ENCODE assay signal across 9 mouse cellular contexts in the genomic region with DNA sequence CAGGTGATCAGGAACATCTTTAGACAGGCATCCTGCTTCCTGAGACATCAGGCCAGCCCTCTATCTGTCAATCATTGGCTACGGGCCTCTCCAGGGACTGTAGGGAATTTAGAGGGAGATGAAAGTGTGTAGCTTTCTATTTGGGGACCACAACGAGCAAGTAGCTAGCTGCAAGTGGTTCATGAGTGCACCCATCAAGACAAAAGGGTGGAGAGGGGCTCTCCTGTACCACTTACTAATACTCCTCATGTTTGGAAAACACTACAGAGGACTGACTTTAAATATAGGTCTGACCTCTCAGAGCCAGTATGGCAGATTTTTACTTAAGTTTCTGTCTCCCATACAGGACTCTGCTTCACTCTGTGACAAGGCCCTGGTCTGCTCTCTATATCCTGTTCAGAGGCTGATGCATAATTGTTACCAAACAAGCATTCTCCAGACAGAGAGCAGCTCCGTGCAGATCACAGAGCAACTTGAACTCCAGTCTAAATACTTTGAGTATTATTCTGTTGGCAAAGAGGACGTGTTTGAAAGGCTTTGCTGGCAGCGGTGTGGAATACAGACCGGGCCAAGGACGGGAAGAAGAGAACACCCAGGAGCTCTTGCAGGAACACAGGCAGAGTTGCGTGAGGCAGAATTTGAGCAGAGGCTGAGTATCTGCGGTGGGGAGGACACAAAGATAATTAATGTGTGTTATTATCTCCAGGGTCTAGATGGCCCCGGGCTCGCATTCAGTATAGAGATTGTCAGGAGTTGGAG. TPM values are rescaled to one million over a fixed set of nuclear protein-coding genes. Genes with fewer than 3 reads are reported as not detected.
A peak's percentile ranks its signal among the peaks of the same experiment; 100 is the strongest.
DNase-seq lines count a peak whose midpoint lies in the region; ATAC-seq and TF ChIP-seq lines count a peak whose summit lies in the region.
"Had no signal": no experiment of that assay in that cellular context is flagged by ENCODE, and none has a peak within 500 bp of the region (broad histone marks: within the 10 kb centered on the region; RNA-seq: fewer than 3 reads in every experiment).

No protein-coding gene starts in this region.

- H3K4me2 ChIP-seq in intestine, embryonic 16.5 days (ENCODE audit: low read depth, low read length) = no peak overlapping the region
- H3K4me2 ChIP-seq in stomach, embryonic 15.5 days = peak overlapping the region; percentile 12; the same call in 1 of the 2 replicates

- peak overlapping the region; percentile 86 for H3K27ac ChIP-seq in intestine, embryonic 16.5 days (ENCODE audit: low read length)
- peak overlapping the region; percentile 88 for H3K27ac ChIP-seq in stomach, embryonic 15.5 days
- H3K27ac ChIP-seq in layer of hippocampus, adult 2 months = no peak overlapping the region
- H3K27ac ChIP-seq in thymus, adult 2 months (ENCODE audit: control insufficient read depth, insufficient read depth, low read length) = no peak overlapping the region

- no peaks in the 10 kb centered on the region for H3K36me3 ChIP-seq in intestine, embryonic 16.5 days (ENCODE audit: control insufficient read depth, insufficient read depth, low read length)
- H3K36me3 ChIP-seq in stomach, embryonic 15.5 days = no peaks in the 10 kb centered on the region
- H3K36me3 ChIP-seq in thymus, adult 2 months (ENCODE audit: control insufficient read depth, insufficient read depth, low read length) = no peaks in the 10 kb centered on the region
- H3K36me3 ChIP-seq: G1E had no signal

- no peaks in the 10 kb centered on the region for H3K9me3 ChIP-seq in intestine, embryonic 16.5 days (ENCODE audit: control insufficient read depth, low read length)
- H3K9me3 ChIP-seq in stomach, embryonic 15.5 days = no peaks in the 10 kb centered on the region
- H3K9me3 ChIP-seq: G1E had no signal

- H3K4me3 ChIP-seq in intestine, embryonic 16.5 days (ENCODE audit: low read length) = no peak overlapping the region
- no peak overlapping the region for H3K4me3 ChIP-seq in stomach, embryonic 15.5 days (replicated peaks)
- no peak overlapping the region for H3K4me3 ChIP-seq in layer of hippocampus, adult 2 months
- no peak overlapping the region for H3K4me3 ChIP-seq in thymus, adult 2 months (ENCODE audit: control insufficient read depth, insufficient read depth, low read length)

- H3K27me3 ChIP-seq in intestine, embryonic 16.5 days (replicated peaks; ENCODE audit: control insufficient read depth, insufficient read depth, low read length) = no peaks in the 10 kb centered on the region
- H3K27me3 ChIP-seq in stomach, embryonic 15.5 days (replicated peaks) = no peaks in the 10 kb centered on the region
- no peaks in the 10 kb centered on the region for H3K27me3 ChIP-seq in thymus, adult 2 months (ENCODE audit: control insufficient read depth, insufficient read depth, low read length)

- peak; percentile 44 for DNase-seq in left cerebral cortex, postnatal 4 days
- no peak for DNase-seq in left cerebral cortex, postnatal 25 days (ENCODE audit: low spot score in 2 of 2)
- DNase-seq in gastrocnemius, postnatal 10 days = peak; percentile 41
- no peak for DNase-seq in layer of hippocampus, adult 2 months (ENCODE audit: low spot score in 2 of 2)
- no peak for DNase-seq in thymus, adult 2 months

- H3K4me1 ChIP-seq in intestine, embryonic 16.5 days (ENCODE audit: control insufficient read depth, insufficient read depth, low read length) = peaks cover 19% of the 10 kb centered on the region
- peaks cover 15% of the 10 kb centered on the region for H3K4me1 ChIP-seq in stomach, embryonic 15.5 days
- no peaks in the 10 kb centered on the region for H3K4me1 ChIP-seq in thymus, adult 2 months (replicated peaks; ENCODE audit: control insufficient read depth, insufficient read depth, low read length)

- H3K9ac ChIP-seq in intestine, embryonic 16.5 days (ENCODE audit: low read depth, low read length) = no peak overlapping the region
- H3K9ac ChIP-seq in stomach, embryonic 15.5 days = no peak overlapping the region

- no peak for TF ChIP-seq POLR2A in thymus, adult 2 months (IDR thresholded peaks at IDR 0.05; ENCODE audit: control insufficient read depth, extremely low read depth, insufficient read depth, low read length, poor library complexity)

- intact Hi-C loops in left cerebral cortex, postnatal 4 days (cut with DNase I) = no loop called here
- intact Hi-C loops in left cerebral cortex, postnatal 25 days (cut with DNase I) = no loop called here

- TF ChIP-seq CTCF in layer of hippocampus, adult 2 months (conservative IDR thresholded peaks at IDR 0.05) = no peak
- no peak for TF ChIP-seq CTCF in thymus, adult 2 months (IDR thresholded peaks at IDR 0.05; ENCODE audit: borderline replicate concordance, control insufficient read depth, extremely low read depth, insufficient read depth, low read length, poor library complexity)

- peak; percentile 63 for ATAC-seq in intestine, embryonic 16.5 days
- peak; percentile 54 for ATAC-seq in stomach, embryonic 15.5 days (ENCODE audit: insufficient read depth, low FRiP score, low read depth)
- ATAC-seq in activated CD4-positive, CD25-positive, alpha-beta regulatory T cell, adult 4 months = no peak

- 32% methylated on average over 11 of the region's 11 CpGs for WGBS in intestine, embryonic 16.5 days
- 28% methylated on average over 11 of the region's 11 CpGs for WGBS in stomach, embryonic 15.5 days
- 84% methylated on average over 11 of the region's 11 CpGs for WGBS in thymus, adult 2 months

RNA-seq across cellular contexts. Expression of a gene that starts 56.2 kb away (rescaled TPM):
- total RNA-seq in left cerebral cortex, postnatal 4 days (2021) = not detected
- total RNA-seq in left cerebral cortex, postnatal 25 days (2021) = not detected
- not detected for total RNA-seq in gastrocnemius, postnatal 10 days (2021)
- polyA plus RNA-seq in intestine, embryonic 16.5 days (2015; fragmentation: Nextera tagmentation; extraction: Ambion mirVana) = not detected in 2 replicates
- polyA plus RNA-seq in stomach, embryonic 15.5 days (2015; fragmentation: Nextera tagmentation; extraction: Ambion mirVana) = not detected in 2 replicates
- polyA plus RNA-seq in activated CD4-positive, CD25-positive, alpha-beta regulatory T cell, adult 4 months (2017; shearing (Covaris generic)) = not detected
- total RNA-seq in layer of hippocampus, adult 2 months (2021) = not detected
- polyA plus RNA-seq in thymus, adult 2 months (2012; rRNA removed) = not detected in 2 replicates
- total RNA-seq: G1E had no signal
- polyA plus RNA-seq: G1E had no signal

Comparison
In these comparisons a context has a peak if more than half of its experiments do, and no peak if none do; other contexts are left out.
1. DNase-seq: peak in left cerebral cortex, postnatal 4 days (single experiment) and gastrocnemius, postnatal 10 days (single experiment); none in left cerebral cortex, postnatal 25 days (0 of 2), layer of hippocampus, adult 2 months (0 of 2) and thymus, adult 2 months (single experiment).
2. H3K27ac ChIP-seq: peak in intestine, embryonic 16.5 days (single experiment) and stomach, embryonic 15.5 days (single experiment); none in layer of hippocampus, adult 2 months (single experiment) and thymus, adult 2 months (single experiment).